Mouse (Mus musculus) bone marrow, adult 2 months (tissue): ENCODE measurements around the gene Akr7a5. TPM values are rescaled to one million over a fixed set of nuclear protein-coding genes. Genes with fewer than 3 reads are reported as not detected.

Experiments used
- H3K27ac ChIP-seq: fragments of 200-500 bp; 2 replicates; pipeline ENCODE4 v1.5.1; 2012; ENCODE audit warnings: low read depth, mild to moderate bottlenecking, control low read depth, inconsistent platforms, low read length; ENCODE audit not compliant: control insufficient read depth, poor library complexity, insufficient read depth
- H3K4me1 ChIP-seq: fragments of 200-500 bp; 2 replicates; pipeline ENCODE4 v1.6.1; 2011; ENCODE audit warnings: low read length; ENCODE audit not compliant: control insufficient read depth, insufficient read depth
- H3K4me3 ChIP-seq: fragments of 200-500 bp; replicated peaks from 2 replicates; pipeline ENCODE3; 2011; ENCODE audit warnings: mild to moderate bottlenecking, low read depth, low read length, control low read depth; ENCODE audit not compliant: control insufficient read depth
- CTCF ChIP-seq: fragments of 200-500 bp; IDR thresholded peaks from 2 replicates; pipeline ENCODE4 v1.5.1; 2011; ENCODE audit warnings: low read length, control low read depth; ENCODE audit not compliant: control insufficient read depth, insufficient read depth
- POLR2A ChIP-seq: fragments of 200-500 bp; IDR thresholded peaks from 2 replicates; pipeline ENCODE4 v1.6.1; 2011; ENCODE audit warnings: low read depth, mild to moderate bottlenecking, control low read depth, low read length, borderline replicate concordance; ENCODE audit not compliant: control insufficient read depth
- WGBS: fragments of 180-500 bp; shearing (Covaris S2); methylation state at CpG from one replicate; pipeline ENCODE4 v1.1.7; 2018; 5-methylcytosine and 5-hydroxymethylcytosine counted together
- polyA plus RNA-seq: library from polyadenylated mRNA; stranded (reverse); fragments of >200 nt; gene quantifications from 2 replicates; pipeline ENCODE4 v1.2.4, GENCODE M21; 2011; ENCODE audit warnings: low replicate concordance; ENCODE audit not compliant: missing spikeins, insufficient read depth, insufficient read length

Gene Akr7a5
- polyA plus RNA-seq, result 10.9 and 12.1 TPM in 2 replicates

DNA sequence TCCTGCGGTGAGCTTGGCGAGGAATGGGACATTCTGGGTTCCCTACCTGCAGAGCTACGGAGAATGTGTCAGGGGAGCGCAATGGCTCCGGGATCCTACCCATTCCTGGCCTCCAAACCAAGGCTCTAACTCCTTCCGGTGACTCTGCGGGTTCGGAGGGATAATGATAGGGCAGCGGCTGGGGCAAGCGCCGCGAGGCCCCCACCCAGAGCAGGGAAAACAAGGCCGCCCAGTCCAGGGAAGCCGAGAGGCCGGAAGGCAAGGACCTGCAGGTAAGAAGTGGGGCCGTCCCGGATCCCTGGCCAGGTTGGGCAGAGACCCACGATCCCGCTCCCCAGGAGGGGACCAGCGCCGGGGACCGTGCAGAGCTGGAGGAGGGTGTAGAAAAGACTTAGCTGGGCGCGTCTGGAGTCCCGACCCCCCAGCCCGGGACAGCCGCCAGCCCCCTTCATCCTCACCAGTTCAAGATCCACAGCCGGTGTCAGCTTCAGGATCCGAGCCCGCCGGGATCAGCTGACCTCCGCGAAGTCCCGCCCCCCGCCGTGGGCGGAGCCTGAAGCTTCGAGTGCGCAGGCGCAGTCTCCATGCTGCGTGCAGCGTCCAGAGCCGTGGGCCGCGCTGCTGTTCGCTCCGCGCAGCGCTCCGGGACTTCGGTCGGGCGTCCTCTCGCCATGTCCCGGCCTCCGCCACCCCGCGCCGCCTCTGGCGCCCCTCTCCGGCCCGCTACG is at the start of gene Akr7a5, which contains the start of gene Pqlc2:
TSS of gene Akr7a5 (plus strand) at position 574 of the 728 bp plus-strand sequence.
TSS of gene Pqlc2 (minus strand) at position 538 of the 728 bp plus-strand sequence.
- peaks cover 7% of the 10 kb centered on the region for H3K4me1 ChIP-seq
- under 1% methylated on average over 63 of the region's 63 CpGs for WGBS

DNA sequence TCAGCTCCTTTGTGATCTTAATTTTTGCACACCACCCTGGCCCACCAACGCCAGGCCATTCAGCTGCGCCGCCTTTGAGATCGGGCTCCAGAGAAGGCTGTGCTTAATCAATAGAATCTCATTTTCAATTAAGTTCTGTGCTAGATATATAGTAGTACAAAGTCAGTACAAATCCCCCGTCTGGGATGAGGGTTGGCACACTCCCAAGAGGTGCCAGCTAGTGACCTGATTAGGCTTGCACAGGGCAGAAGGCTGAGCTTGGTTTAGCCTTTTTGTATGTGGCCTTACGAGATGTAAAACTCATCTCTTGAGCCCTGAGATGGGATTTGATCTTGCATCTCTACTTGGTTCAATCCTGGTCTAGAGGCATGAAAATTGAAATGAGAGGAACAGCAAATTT is 47.6 kb upstream of the Akr7a5 start:
- WGBS, result 84% methylated on average over 6 of the region's 6 CpGs

More for the DNA sequence above, at the start of gene Akr7a5, which contains the start of gene Pqlc2:
- TF ChIP-seq POLR2A (peak; percentile 80; the same call in 1 of the 2 replicates), CTCF (no peak)
- Histone ChIP-seq H3K4me3 (peak within 1 kb of the TSS; percentile 69), H3K27ac (peak within 1 kb of the TSS; percentile 19; the same call in 1 of the 2 replicates)

DNA sequence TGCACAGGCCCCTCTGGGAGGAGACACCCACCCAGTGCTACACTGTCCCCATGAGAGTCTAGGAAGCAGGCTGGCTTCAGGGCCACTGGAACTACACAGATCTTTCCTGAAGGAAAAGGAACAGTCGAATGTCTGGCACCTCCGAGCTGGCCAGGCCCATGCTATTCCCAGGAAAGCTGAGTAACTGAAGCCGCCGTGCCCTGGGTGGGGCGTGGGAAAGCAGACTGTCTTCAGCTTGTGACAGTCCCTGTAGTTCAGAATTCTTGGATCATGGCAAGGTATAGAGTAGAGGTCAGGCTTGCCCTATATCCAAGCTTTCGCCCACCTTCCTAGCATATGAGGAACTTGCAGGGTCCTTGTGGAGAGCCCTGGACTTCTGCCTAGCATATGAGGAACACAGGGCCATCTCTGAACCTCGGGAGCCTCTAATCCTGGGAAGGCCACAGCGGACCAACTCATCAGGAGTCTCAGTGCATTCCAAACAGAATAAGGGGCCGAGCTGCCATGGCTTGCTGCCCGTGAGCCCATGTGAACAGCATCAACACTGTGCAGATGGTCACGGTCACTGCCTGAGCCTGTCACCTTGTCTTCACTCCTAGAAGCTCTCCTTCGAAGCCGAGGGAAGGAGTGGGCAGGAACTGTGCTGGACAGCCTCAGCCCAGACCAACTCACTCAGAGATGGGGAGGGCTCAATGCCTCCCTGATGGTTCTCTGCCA is 44.6 kb upstream of the Akr7a5 start:
- Histone ChIP-seq H3K27ac (no peak overlapping the region), H3K4me3 (no peak overlapping the region), H3K4me1 (no peaks in the 10 kb centered on the region)
- WGBS, result 86% methylated on average over 13 of the region's 13 CpGs
- TF ChIP-seq CTCF (no peak), POLR2A (no peak)

More for the DNA sequence above, 47.6 kb upstream of the Akr7a5 start:
- Histone ChIP-seq H3K4me1 (no peaks in the 10 kb centered on the region; the same call in 1 of the 2 replicates), H3K27ac (no peak overlapping the region), H3K4me3 (no peak overlapping the region)
- TF ChIP-seq CTCF (no peak), POLR2A (no peak)

DNA sequence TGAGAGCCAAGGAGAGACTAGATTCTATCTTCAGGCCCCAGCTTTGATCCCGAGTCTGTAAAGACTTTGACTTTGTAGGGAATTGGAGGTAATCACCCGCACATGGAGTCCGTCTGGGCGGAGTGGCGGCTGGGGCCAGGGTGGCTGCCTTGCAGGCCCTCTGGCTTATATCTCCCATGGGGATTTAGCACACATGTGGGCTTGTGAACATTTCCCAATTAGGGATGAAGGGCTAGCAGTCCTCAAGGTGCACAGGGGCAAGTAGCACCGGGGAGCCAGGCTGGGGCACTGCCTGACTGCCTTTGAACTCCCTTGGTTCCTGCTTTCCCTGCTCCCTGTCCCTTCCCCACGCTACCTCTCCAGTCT is 44.1 kb upstream of the Akr7a5 start:
- TF ChIP-seq POLR2A, result no peak
- no peak for TF ChIP-seq CTCF

DNA sequence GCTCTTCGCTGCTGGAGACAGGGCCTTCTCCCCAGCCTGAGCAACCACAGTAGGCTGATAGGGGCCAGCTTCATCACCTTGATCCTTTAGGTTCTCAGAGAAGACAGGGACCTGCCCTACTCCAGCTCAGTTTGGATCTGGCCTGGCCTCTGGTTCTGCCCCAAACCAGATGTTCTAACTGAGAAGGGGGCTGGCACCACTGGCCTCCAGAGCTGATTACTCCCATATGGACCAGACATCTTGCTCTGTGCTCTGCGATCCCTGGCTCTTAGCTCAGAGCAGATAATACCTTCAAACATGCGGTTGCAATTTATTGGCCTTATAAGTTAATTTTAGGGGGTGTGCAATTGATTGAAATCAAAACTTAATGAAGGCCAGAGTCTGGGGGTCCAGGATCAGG is 43.2 kb upstream of the Akr7a5 start:
- WGBS, result 90% methylated on average over 3 of the region's 3 CpGs
- Histone ChIP-seq H3K4me1 (no peaks in the 10 kb centered on the region), H3K27ac (no peak overlapping the region), H3K4me3 (no peak overlapping the region)
- no peak for TF ChIP-seq POLR2A
- TF ChIP-seq CTCF, result no peak

More for the DNA sequence above, 44.1 kb upstream of the Akr7a5 start:
- WGBS, result 91% methylated on average over 7 of the region's 7 CpGs
- no peaks in the 10 kb centered on the region for H3K4me1 ChIP-seq
- no peak overlapping the region for H3K27ac ChIP-seq
- no peak overlapping the region for H3K4me3 ChIP-seq

DNA sequence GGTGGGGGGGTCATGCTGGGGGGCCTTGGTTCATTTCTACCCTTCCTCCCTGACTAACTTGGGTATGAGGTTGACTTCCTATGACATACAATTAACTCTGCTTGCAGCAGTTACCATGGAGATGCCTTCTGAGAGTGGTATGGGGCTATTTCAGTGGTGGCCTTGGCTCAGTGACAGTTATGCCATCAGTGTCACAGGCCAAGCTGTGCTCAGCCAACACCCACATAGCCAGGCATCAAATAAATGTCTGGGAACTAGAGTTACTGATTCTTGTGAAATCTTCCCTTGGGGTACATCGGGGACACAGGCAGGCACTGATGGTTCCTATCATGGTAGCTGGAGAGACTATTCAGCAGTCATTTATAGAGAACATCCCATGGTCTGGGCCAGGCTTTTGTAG is 42.3 kb upstream of the Akr7a5 start:
- no peaks in the 10 kb centered on the region for H3K4me1 ChIP-seq
- H3K27ac ChIP-seq, result no peak overlapping the region
- TF ChIP-seq POLR2A (no peak), CTCF (no peak)
- WGBS, result 79% methylated on average over 1 of the region's 1 CpGs
- H3K4me3 ChIP-seq, result no peak overlapping the region

DNA sequence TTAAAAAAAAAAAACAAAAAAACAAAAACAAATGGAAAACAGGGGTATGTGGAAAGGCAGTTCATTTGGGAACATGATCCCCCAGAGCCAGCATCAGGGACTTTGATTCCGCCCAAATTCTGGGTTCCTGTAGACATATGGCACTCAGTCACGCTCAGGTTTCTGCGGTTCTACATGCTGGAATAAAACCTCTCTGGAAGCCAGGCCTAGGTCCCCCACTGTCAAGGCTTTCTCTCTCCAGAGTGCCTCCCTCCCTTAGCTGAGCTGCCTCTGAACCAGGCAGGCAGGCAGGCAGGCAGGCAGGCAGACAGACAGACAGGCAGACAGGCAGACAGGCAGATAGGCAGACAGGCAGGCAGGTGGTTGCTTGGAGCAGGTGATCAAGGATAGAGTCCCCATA is 40.4 kb upstream of the Akr7a5 start:
- no peaks in the 10 kb centered on the region for H3K4me1 ChIP-seq
- WGBS, result 90% methylated on average over 3 of the region's 3 CpGs
- H3K4me3 ChIP-seq, result no peak overlapping the region
- TF ChIP-seq CTCF (no peak), POLR2A (no peak)
- H3K27ac ChIP-seq, result no peak overlapping the region

DNA sequence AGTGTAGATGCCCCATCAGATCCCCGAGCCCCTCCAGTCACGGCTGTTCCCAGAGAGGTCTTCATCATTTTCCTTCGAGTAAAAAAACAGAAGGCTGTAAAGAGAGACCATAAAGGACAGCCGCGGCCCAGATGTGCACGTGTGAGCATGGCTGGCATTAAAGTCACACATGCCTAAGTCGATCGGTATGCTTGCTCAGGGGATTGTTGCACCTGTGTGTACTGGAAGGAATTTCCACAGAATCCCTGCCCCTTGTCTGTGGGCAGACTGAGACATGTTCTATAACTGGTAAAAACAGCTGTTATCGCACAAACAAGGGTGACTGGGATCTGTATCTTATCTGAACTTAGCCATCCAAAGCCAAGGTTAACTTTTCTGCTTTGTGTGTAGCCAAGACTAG is 39.0 kb upstream of the Akr7a5 start:
- Histone ChIP-seq H3K4me3 (no peak overlapping the region), H3K4me1 (no peaks in the 10 kb centered on the region), H3K27ac (no peak overlapping the region)
- TF ChIP-seq POLR2A, result no peak
- TF ChIP-seq CTCF, result no peak
- WGBS, result 86% methylated on average over 9 of the region's 9 CpGs
